Mouse (Mus musculus) forebrain, embryonic 14.5 days (tissue): ENCODE measurements around the gene Mapk8ip2. TPM values are rescaled to one million over a fixed set of nuclear protein-coding genes. Genes with fewer than 3 reads are reported as not detected.

Experiments
- ATAC-seq: fragments of 200-750 bp; cut with Nextera tagmentation; 2 replicates; pipeline ENCODE4 v1.8.0; 2017; ENCODE audit warnings: mild to moderate bottlenecking, moderate library complexity
- DNase-seq: peaks from one replicate; pipeline ENCODE4 v3.0.0-alpha.2; 2015; ENCODE audit warnings: low spot score
- H3K27ac ChIP-seq: fragments of 300-500 bp; sonication (generic); 2 replicates; pipeline ENCODE4 v1.5.1; 2014; ENCODE audit warnings: low read depth, mild to moderate bottlenecking, control low read depth, low read length, moderate library complexity
- H3K27me3 ChIP-seq: fragments of 300-500 bp; sonication (generic); replicated peaks from 2 replicates; pipeline ENCODE4 v1.6.1; 2014; ENCODE audit warnings: low read length, control low read depth, mixed read lengths; ENCODE audit not compliant: control insufficient read depth, insufficient read depth
- H3K36me3 ChIP-seq: fragments of 300-500 bp; sonication (generic); 2 replicates; pipeline ENCODE4 v1.6.1; 2014; ENCODE audit warnings: low read length, control low read depth; ENCODE audit not compliant: control insufficient read depth, insufficient read depth
- H3K4me1 ChIP-seq: fragments of 300-500 bp; sonication (generic); 2 replicates; pipeline ENCODE4 v1.6.1; 2014; ENCODE audit warnings: antibody characterized with exemption, low read length, control low read depth; ENCODE audit not compliant: control insufficient read depth, insufficient read depth
- H3K4me2 ChIP-seq: fragments of 300-500 bp; sonication (generic); 2 replicates; pipeline ENCODE4 v1.6.1; 2014; ENCODE audit warnings: mild to moderate bottlenecking, control low read depth, low read length
- H3K4me3 ChIP-seq: fragments of 300-500 bp; sonication (generic); 2 replicates; pipeline ENCODE4 v1.5.1; 2014; ENCODE audit warnings: low read depth, low read length, control low read depth
- H3K9ac ChIP-seq: fragments of 300-500 bp; sonication (generic); 2 replicates; pipeline ENCODE4 v1.6.1; 2014; ENCODE audit warnings: mild to moderate bottlenecking, low read length, control low read depth, moderate library complexity
- H3K9me3 ChIP-seq: fragments of 300-500 bp; sonication (generic); replicated peaks from 2 replicates; pipeline ENCODE4 v1.6.1; 2016; ENCODE audit warnings: low read length, control low read depth, mixed read lengths; ENCODE audit not compliant: control insufficient read depth
- WGBS: fragments of 180-500 bp; shearing (Covaris S2); extraction: QIAGEN DNeasy Blood & Tissue Kit; methylation state at CpG from one replicate; pipeline ENCODE4 v1.1.7; 2014; 5-methylcytosine and 5-hydroxymethylcytosine counted together
- polyA plus RNA-seq: library from polyadenylated mRNA; unstranded; fragments of >200 nt; fragmentation: Nextera tagmentation; extraction: Ambion mirVana; gene quantifications from 2 replicates; pipeline ENCODE4 v1.2.1, GENCODE M21; 2014

Gene Mapk8ip2
- polyA plus RNA-seq, 1 experiment from 2014 or later: 32.1 TPM

GRCm38 (mm10) chr15:89488182-89488581 is 34.5 kb downstream of the Mapk8ip2 start:
- 81% methylated on average over 12 of the region's 12 CpGs for WGBS
- Histone ChIP-seq H3K9me3 (no peaks in the 10 kb centered on the region), H3K27ac (no peak overlapping the region), H3K9ac (no peak overlapping the region), H3K27me3 (no peaks in the 10 kb centered on the region), H3K4me3 (no peak overlapping the region), H3K4me1 (no peaks in the 10 kb centered on the region), H3K4me2 (no peak overlapping the region), H3K36me3 (no peaks in the 10 kb centered on the region)
- ATAC-seq (no peak), DNase-seq (no peak)

GRCm38 (mm10) chr15:89488611-89489117 is 35.0 kb downstream of the Mapk8ip2 start:
- no peak for ATAC-seq
- Histone ChIP-seq H3K27me3 (no peaks in the 10 kb centered on the region), H3K9me3 (no peaks in the 10 kb centered on the region), H3K36me3 (no peaks in the 10 kb centered on the region), H3K27ac (no peak overlapping the region), H3K4me2 (no peak overlapping the region), H3K4me3 (no peak overlapping the region), H3K9ac (no peak overlapping the region), H3K4me1 (no peaks in the 10 kb centered on the region)
- no peak for DNase-seq
- WGBS: 62% methylated on average over 14 of the region's 14 CpGs

- DNase-seq: no peak
- no peak overlapping the region for H3K27ac ChIP-seq
- ATAC-seq: no peak
- 76% methylated on average over 4 of the region's 4 CpGs for WGBS
- no peaks in the 10 kb centered on the region for H3K36me3 ChIP-seq
- H3K4me1 ChIP-seq: peaks cover 8% of the 10 kb centered on the region; the same call in 1 of the 2 replicates
- H3K4me3 ChIP-seq: no peak overlapping the region
- peaks cover 4% of the 10 kb centered on the region; the same call in 1 of the 2 replicates for H3K27me3 ChIP-seq
- H3K9me3 ChIP-seq: no peaks in the 10 kb centered on the region
- no peak overlapping the region for H3K4me2 ChIP-seq
- no peak overlapping the region for H3K9ac ChIP-seq
Observed at GRCm38 (mm10) chr15:89494970-89495369, 41.3 kb downstream of the Mapk8ip2 start.

DNA sequence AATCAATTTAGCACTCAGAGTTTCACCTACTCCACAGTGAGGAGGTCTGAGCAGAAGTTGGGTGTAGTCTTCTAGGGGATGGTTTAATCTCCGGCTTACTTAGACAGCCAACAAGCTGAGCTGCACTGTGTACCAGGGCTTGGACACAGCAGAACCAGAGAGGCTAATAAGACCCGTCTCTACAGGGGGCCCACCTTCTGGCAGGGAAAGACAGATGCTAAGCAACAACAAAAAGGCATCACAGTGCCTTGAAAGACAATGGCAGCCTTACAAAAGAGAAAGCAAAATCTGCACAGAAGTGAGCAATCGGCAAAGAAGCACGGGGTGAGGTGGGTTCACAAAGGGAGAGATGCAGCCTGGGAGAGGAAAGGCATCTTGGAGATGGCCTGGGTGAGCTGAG is 42.4 kb downstream of the Mapk8ip2 start:
- DNase-seq: no peak
- H3K9me3 ChIP-seq: no peaks in the 10 kb centered on the region
- no peak overlapping the region for H3K9ac ChIP-seq
- ATAC-seq: no peak
- no peaks in the 10 kb centered on the region for H3K36me3 ChIP-seq
- H3K27ac ChIP-seq: no peak overlapping the region
- peaks cover 7% of the 10 kb centered on the region; the same call in 1 of the 2 replicates for H3K27me3 ChIP-seq
- H3K4me1 ChIP-seq: peaks cover 8% of the 10 kb centered on the region; the same call in 1 of the 2 replicates
- no peak overlapping the region for H3K4me2 ChIP-seq
- H3K4me3 ChIP-seq: no peak overlapping the region
- WGBS: 6% methylated on average over 4 of the region's 4 CpGs

- Histone ChIP-seq H3K4me2 (no peak overlapping the region), H3K9me3 (no peaks in the 10 kb centered on the region), H3K4me3 (no peak overlapping the region), H3K27me3 (peaks cover 7% of the 10 kb centered on the region), H3K4me1 (peaks cover 8% of the 10 kb centered on the region; the same call in 1 of the 2 replicates), H3K36me3 (no peaks in the 10 kb centered on the region), H3K27ac (no peak overlapping the region), H3K9ac (no peak overlapping the region)
- ATAC-seq: no peak
- 18% methylated on average over 2 of the region's 2 CpGs for WGBS
- no peak for DNase-seq
Observed at GRCm38 (mm10) chr15:89496841-89497240, 43.1 kb downstream of the Mapk8ip2 start.

DNA sequence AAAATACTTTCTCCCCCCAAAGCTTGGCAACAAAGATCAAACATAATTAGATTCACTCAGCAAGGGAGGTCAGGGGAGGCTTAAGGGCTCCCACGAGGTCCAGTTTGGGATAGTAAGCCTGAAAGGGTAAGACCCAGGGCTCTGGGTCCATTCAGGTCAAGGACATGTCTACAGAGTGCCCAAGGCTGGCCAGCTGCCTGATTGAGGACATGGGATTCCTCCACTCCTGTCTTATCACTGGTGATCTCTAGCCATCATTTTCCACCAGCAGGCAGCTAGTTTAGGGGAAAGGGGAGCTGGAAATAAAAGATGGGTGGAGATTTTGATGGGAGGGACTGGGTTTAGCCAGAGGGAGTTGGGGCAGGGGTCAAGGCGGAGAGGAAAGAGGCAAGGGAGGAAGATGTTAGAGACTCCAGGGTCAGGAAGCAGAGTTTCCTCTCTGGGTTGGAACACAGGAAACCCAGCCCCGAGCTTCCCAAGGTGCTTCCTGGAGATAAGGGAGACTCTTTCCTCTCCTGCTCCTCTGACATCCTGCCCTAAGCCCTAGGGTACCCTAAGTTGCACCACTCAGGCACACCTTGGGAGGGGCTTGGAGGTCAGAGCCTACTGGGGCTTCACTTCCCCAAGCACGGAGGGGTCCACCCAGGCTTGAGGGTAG is 43.8 kb downstream of the Mapk8ip2 start:
- Histone ChIP-seq H3K27ac (no peak overlapping the region), H3K36me3 (no peaks in the 10 kb centered on the region), H3K4me1 (peaks cover 8% of the 10 kb centered on the region; the same call in 1 of the 2 replicates), H3K9ac (no peak overlapping the region), H3K9me3 (no peaks in the 10 kb centered on the region), H3K27me3 (peaks cover 7% of the 10 kb centered on the region), H3K4me3 (no peak overlapping the region), H3K4me2 (no peak overlapping the region)
- DNase-seq (no peak), ATAC-seq (no peak)
- 28% methylated on average over 4 of the region's 4 CpGs for WGBS

GRCm38 (mm10) chr15:89498049-89498960 is 44.6 kb downstream of the Mapk8ip2 start:
- H3K27me3 ChIP-seq: peaks cover 7% of the 10 kb centered on the region

GRCm38 (mm10) chr15:89498961-89499688 is 45.4 kb downstream of the Mapk8ip2 start, which contains the start of gene Shank3:
Shank3 (plus strand) TSS chr15:89499623.
- peaks cover 7% of the 10 kb centered on the region for H3K27me3 ChIP-seq

More at GRCm38 (mm10) chr15:89498049-89498960, 44.6 kb downstream of the Mapk8ip2 start:
- H3K4me3 ChIP-seq: peak overlapping the region; percentile 73
- peaks cover 2% of the 10 kb centered on the region; the same call in 1 of the 2 replicates for H3K36me3 ChIP-seq
- peak overlapping the region; percentile 79 for H3K9ac ChIP-seq
- no peaks in the 10 kb centered on the region for H3K9me3 ChIP-seq
- peak; percentile 71 for DNase-seq
- peaks cover 8% of the 10 kb centered on the region; the same call in 1 of the 2 replicates for H3K4me1 ChIP-seq
- H3K4me2 ChIP-seq: peak overlapping the region; percentile 85
- H3K27ac ChIP-seq: no peak overlapping the region; the same call in 1 of the 2 replicates
- peak; percentile 13; the same call in 1 of the 2 replicates for ATAC-seq
- 2% methylated on average over 39 of the region's 41 CpGs for WGBS

More at GRCm38 (mm10) chr15:89498961-89499688, 45.4 kb downstream of the Mapk8ip2 start, which contains the start of gene Shank3:
- H3K4me2 ChIP-seq: peak within 1 kb of the TSS; percentile 85
- WGBS: under 1% methylated on average over 44 of the region's 72 CpGs
- ATAC-seq (peak; percentile 70), DNase-seq (peak; percentile 57)
- peak within 1 kb of the TSS; percentile 73 for H3K4me3 ChIP-seq
- H3K27ac ChIP-seq: peak within 1 kb of the TSS; percentile 55
- peaks cover 8% of the 10 kb centered on the region; the same call in 1 of the 2 replicates for H3K4me1 ChIP-seq
- peak within 1 kb of the TSS; percentile 79 for H3K9ac ChIP-seq
- no peaks in the 10 kb centered on the region for H3K9me3 ChIP-seq
- peaks cover 7% of the 10 kb centered on the region; the same call in 1 of the 2 replicates for H3K36me3 ChIP-seq
